Mouse (Mus musculus): ENCODE results near the gene Ptgr1.

- TF ChIP-seq POLR2A (IDR thresholded peaks at IDR 0.05; ENCODE audit: insufficient read length, low read depth) = no peak
- no peak for TF ChIP-seq E2F4 (IDR thresholded peaks at IDR 0.05; ENCODE audit: insufficient read depth)
- TF ChIP-seq USF1 (IDR thresholded peaks at IDR 0.05; ENCODE audit: low read depth) = no peak
- TF ChIP-seq MAX (IDR thresholded peaks at IDR 0.05; ENCODE audit: low read depth) = no peak
- no peak for TF ChIP-seq MYOG (IDR thresholded peaks at IDR 0.05; ENCODE audit: control insufficient read depth in 1 of 3, insufficient read depth in 1 of 3, insufficient read length in 2 of 3, low read depth in 2 of 3)
- TF ChIP-seq CEBPB (IDR thresholded peaks at IDR 0.05; ENCODE audit: insufficient read depth, poor library complexity, severe bottlenecking) = no peak
- TF ChIP-seq MYOD1 (IDR thresholded peaks at IDR 0.05; ENCODE audit: control insufficient read depth in 1 of 3, insufficient read length in 2 of 3, low read depth in 2 of 3) = no peak
- no peak for TF ChIP-seq REST (IDR thresholded peaks at IDR 0.05; ENCODE audit: insufficient read depth, insufficient read length)
- TF ChIP-seq TCF3 (IDR thresholded peaks at IDR 0.05; ENCODE audit: insufficient read length, low read depth) = no peak
- TF ChIP-seq TCF12 (IDR thresholded peaks at IDR 0.05; ENCODE audit: insufficient read depth, poor library complexity, severe bottlenecking) = no peak
- no peak for TF ChIP-seq POLR2AphosphoS2 (IDR thresholded peaks at IDR 0.05; ENCODE audit: insufficient read length, low read depth)
- no peak for TF ChIP-seq SRF (IDR thresholded peaks at IDR 0.05; ENCODE audit: control insufficient read depth, insufficient read length, low read depth)
Observed at GRCm38 (mm10) chr4:58934746-58935476, 52.0 kb downstream of the Ptgr1 start.

Data from myocyte (in vitro differentiated cells).